Mouse (Mus musculus) cerebellum, adult 2 months (tissue): ENCODE data around the gene Cbx6. TPM values are rescaled to one million over a fixed set of nuclear protein-coding genes. Genes with fewer than 3 reads are reported as not detected.

Experiments used
- DNase-seq, 2 experiments: peaks; one replicate each; pipeline ENCODE4 v3.0.0; 2021
- H3K27ac ChIP-seq: fragments of 200-500 bp; 2 replicates; pipeline ENCODE4 v1.5.1; 2012; ENCODE audit warnings: low read length, control low read depth, inconsistent platforms; ENCODE audit not compliant: insufficient read depth
- H3K27me3 ChIP-seq: fragments of 200-500 bp; 2 replicates; pipeline ENCODE4 v1.6.1; 2012; ENCODE audit warnings: inconsistent platforms, mild to moderate bottlenecking, low read length, moderate library complexity; ENCODE audit not compliant: control insufficient read depth, insufficient read depth
- H3K4me1 ChIP-seq: fragments of 200-500 bp; 2 replicates; pipeline ENCODE4 v1.6.1; 2011; ENCODE audit warnings: low read length; ENCODE audit not compliant: control insufficient read depth, insufficient read depth
- H3K4me3 ChIP-seq: fragments of 200-500 bp; replicated peaks from 2 replicates; pipeline ENCODE3; 2011; ENCODE audit warnings: mild to moderate bottlenecking, low read depth, low read length, control low read depth; ENCODE audit not compliant: insufficient read depth
- CTCF ChIP-seq: fragments of 200-500 bp; IDR thresholded peaks from 2 replicates; pipeline ENCODE4 v1.5.1; 2011; ENCODE audit warnings: low read depth, mild to moderate bottlenecking, control low read depth, low read length, moderate library complexity, borderline replicate concordance; ENCODE audit not compliant: insufficient read depth
- POLR2A ChIP-seq: fragments of 200-500 bp; IDR thresholded peaks from 2 replicates; pipeline ENCODE4 v1.6.1; 2011; ENCODE audit warnings: low read length, control low read depth, borderline replicate concordance; ENCODE audit not compliant: insufficient read depth
- WGBS: fragments of 180-500 bp; shearing (Covaris S2); methylation state at CpG from one replicate; pipeline ENCODE4 v1.1.7; 2018; 5-methylcytosine and 5-hydroxymethylcytosine counted together
- polyA plus RNA-seq: library from polyadenylated mRNA; depleted of rRNA; stranded (reverse); fragments of >200 nt; gene quantifications from 2 replicates; pipeline ENCODE4 v1.2.3, GENCODE M21; 2012; rRNA removed

Gene Cbx6
- polyA plus RNA-seq, 1 experiment: 183 TPM

DNA sequence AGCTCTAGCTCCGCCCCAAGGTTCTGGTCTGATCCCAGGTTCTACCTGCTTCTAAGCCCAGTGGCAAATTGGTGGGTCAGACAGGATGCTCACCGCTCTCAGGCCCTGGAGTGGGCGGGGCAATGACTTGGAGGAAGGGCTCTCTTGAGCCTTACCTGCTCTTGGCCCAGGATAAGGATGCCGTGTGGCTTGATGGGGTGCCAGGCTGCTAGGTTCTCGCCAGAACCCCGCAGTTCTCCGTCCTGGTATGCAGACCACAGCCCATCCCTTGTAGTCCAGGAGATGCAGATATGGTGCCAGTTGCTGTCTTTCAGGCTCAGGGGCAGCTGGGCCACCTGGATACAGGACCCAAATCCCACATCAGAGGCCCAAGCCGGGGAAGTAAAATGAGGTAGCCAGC, 44.4 kb downstream of the Cbx6 start:
- WGBS: 33% methylated on average over 8 of the region's 8 CpGs
- no peaks in the 10 kb centered on the region for H3K27me3 ChIP-seq
- TF ChIP-seq CTCF (no peak), POLR2A (no peak)
- H3K4me1 ChIP-seq: peaks cover 60% of the 10 kb centered on the region
- no peak overlapping the region for H3K27ac ChIP-seq
- no peak overlapping the region for H3K4me3 ChIP-seq
- peak; percentile 56 to 63 for DNase-seq

DNA sequence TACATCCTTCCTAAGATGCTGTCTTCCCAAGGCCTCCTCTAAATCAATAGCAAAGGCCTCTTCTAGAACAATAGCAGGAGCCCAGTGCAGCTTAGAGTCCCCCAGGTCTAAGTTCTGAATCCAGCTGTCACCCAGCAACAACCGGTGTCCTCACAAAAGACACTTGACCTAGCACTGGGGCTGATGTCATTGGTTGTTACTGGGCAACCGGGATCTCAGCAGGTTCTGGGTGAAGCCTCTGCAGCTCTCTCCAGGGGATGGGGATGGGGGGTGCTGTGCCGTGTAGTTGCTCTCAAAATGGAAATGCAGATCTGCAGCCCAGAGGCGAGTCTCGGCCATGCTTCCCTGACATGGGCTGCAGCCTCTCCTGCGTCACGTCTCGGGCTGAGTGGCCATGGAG, 46.7 kb downstream of the Cbx6 start:
- H3K27me3 ChIP-seq: no peaks in the 10 kb centered on the region
- no peak overlapping the region for H3K27ac ChIP-seq
- DNase-seq: no peak
- peaks cover 44% of the 10 kb centered on the region for H3K4me1 ChIP-seq
- no peak overlapping the region for H3K4me3 ChIP-seq
- TF ChIP-seq CTCF (no peak), POLR2A (no peak)
- 48% methylated on average over 8 of the region's 8 CpGs for WGBS

DNA sequence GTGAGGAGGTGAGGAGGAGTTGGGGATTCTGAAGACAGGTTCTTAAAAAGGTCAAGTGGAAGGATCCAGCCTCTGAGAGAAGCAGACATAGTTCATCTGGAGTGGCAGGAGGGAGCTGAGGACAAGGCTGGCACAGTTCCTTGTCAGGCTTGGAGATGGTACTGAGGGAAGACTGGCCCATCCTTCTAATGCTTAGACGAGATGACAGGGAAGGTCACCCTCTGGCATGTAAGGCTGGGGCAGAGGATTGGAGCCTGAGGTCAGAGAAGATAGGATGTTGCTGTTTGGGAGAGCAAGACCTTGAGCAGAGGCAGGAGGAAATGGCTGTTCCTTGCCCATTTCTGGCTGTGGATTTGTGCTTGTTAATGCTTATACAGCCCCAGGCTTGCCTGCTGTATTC, 49.4 kb downstream of the Cbx6 start:
- H3K4me1 ChIP-seq: peaks cover 22% of the 10 kb centered on the region
- no peak overlapping the region for H3K27ac ChIP-seq
- TF ChIP-seq CTCF (no peak), POLR2A (no peak)
- WGBS: 5% methylated on average over 1 of the region's 1 CpGs
- peak in 1 of 2 experiments; percentile 37 for DNase-seq
- no peaks in the 10 kb centered on the region for H3K27me3 ChIP-seq
- H3K4me3 ChIP-seq: no peak overlapping the region

DNA sequence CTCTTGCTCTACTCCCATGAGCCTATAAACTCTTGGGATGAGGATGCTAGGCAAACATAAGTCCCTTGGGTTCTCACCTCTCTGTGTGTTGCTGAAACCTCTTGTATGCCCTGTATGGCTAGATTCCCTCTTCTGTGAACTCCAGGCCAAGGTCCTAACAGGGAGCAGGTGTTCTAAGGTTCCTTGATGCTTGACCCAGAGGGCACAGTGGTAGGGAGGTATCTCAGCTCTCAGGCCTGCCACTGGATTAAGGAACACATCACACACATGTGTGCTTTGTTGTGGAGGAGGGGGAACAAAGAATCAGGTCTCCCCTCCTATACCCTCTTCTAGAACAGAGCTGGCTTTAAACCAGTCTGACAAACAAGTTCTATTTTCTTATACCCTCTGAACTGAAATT, 56.7 kb downstream of the Cbx6 start, which contains the start of gene Dnal4:
Gene Dnal4, minus strand, starts transcription at position 101 of the 400 bp plus-strand sequence.
- no peak within 1 kb of the TSS for H3K27ac ChIP-seq
- DNase-seq: no peak

DNA sequence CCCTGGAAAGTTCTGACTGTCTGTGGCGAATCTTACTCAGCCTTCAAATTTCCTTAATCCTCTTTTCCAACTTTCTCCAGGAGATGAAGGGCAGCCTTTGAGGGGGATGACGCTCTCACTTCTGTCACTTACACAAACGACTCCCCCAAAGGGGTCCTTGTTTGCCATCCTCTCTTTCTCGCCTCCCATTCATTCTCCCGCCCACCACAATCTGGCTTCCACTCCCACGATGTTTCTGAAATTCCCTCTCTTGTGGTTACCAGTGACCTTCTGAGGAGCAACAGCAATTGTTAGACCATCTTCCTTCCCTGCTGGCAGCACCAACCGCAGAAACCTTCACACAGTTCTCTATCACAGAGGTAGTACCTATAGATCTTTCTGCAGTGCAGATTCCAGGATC, 58.8 kb downstream of the Cbx6 start:
- Histone ChIP-seq H3K27me3 (no peaks in the 10 kb centered on the region), H3K4me1 (peaks cover 12% of the 10 kb centered on the region), H3K4me3 (no peak overlapping the region), H3K27ac (no peak overlapping the region)
- TF ChIP-seq CTCF: no peak
- TF ChIP-seq POLR2A: no peak
- WGBS: 71% methylated on average over 7 of the region's 7 CpGs
- DNase-seq: no peak

More for the DNA sequence above, 56.7 kb downstream of the Cbx6 start, which contains the start of gene Dnal4:
- peaks cover 9% of the 10 kb centered on the region; the same call in 1 of the 2 replicates for H3K4me1 ChIP-seq
- no peaks in the 10 kb centered on the region for H3K27me3 ChIP-seq
- no peak within 1 kb of the TSS for H3K4me3 ChIP-seq
- TF ChIP-seq POLR2A (no peak), CTCF (no peak)

DNA sequence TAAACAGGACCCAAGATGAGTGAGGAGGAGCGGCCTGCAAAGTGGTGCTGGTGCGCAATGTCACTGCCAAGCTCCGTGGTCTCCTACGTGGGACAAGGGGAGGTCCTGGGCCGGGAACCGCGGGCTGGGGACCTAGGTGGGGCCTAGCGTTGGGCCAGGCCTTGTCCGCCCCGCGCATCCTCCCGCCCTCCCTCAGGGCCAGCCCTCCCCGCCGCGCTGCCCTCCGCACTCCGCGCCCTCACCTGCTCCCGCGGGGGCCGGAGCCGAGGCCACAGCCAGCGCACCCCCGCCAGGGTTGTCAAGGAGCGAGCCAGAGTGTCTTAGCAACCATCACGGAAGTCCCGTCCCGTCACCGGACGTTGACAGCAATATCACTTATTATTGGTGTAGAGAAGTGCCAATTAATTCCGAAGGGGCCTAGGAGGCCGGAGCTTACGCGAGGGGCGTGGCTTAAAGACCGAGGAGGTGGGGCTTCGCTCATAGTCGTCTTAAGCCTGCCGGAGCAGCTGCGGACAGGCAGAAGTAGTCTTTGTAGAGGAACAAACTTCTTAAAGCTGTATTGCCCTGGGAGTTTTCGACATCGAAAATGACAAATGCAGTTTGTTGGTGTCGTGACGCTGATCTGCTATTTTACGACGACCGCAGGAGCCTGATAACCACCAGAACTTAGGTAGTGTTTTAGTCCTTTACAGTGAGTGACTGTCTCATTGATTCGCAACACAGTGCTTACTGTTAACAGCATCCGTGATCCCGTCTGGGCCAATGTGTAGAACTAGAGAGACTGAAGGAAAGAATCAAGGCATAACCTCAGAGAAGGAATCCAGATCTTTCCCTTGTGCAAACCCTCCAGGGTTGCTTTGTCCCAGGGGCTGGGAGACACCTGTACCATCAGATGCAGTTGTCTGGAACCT, 60.1 kb downstream of the Cbx6 start:
- Histone ChIP-seq H3K27ac (peak overlapping the region; percentile 49; the same call in 1 of the 2 replicates), H3K27me3 (no peaks in the 10 kb centered on the region), H3K4me3 (peak overlapping the region; percentile 82), H3K4me1 (peaks cover 22% of the 10 kb centered on the region)
- under 1% methylated on average over 49 of the region's 50 CpGs for WGBS
- DNase-seq: peak; percentile 96 to 99
- TF ChIP-seq POLR2A (peak; percentile 85), CTCF (no peak)

Other genes with a start within 250 kb of the Cbx6 start
- gene Dmc1, start 229.6 kb downstream of the Cbx6 start, polyA plus RNA-seq: 1.2 and 1.4 TPM in 2 replicates
- 8.5 and 9.5 TPM in 2 replicates for gene Fam227a, start 175.7 kb downstream of the Cbx6 start, polyA plus RNA-seq
- gene Cby1, start 175.5 kb downstream of the Cbx6 start, polyA plus RNA-seq: 30.3 and 32.3 TPM in 2 replicates
- gene Tomm22, start 163.8 kb downstream of the Cbx6 start, polyA plus RNA-seq: 99.9 and 106 TPM in 2 replicates
- 43.8 and 45.0 TPM in 2 replicates for gene Josd1, start 146.8 kb downstream of the Cbx6 start, polyA plus RNA-seq
- gene Gtpbp1, start 143.8 kb downstream of the Cbx6 start, polyA plus RNA-seq: 52.5 and 59.5 TPM in 2 replicates
- 42.7 and 45.2 TPM in 2 replicates for gene Sun2, start 92.2 kb downstream of the Cbx6 start, polyA plus RNA-seq
- 55.1 and 56.7 TPM in 2 replicates for gene Dnal4, start 56.8 kb downstream of the Cbx6 start, polyA plus RNA-seq
- gene Nptxr, start 29.9 kb downstream of the Cbx6 start, polyA plus RNA-seq: 88.0 and 100 TPM in 2 replicates
- 1.7 and 4.1 TPM in 2 replicates for gene Npcd, start 451 bp downstream of the Cbx6 start, polyA plus RNA-seq
- 3.3 and 3.6 TPM in 2 replicates for gene Apobec3, start 57.0 kb upstream of the Cbx6 start, polyA plus RNA-seq
- 89.6 and 96.3 TPM in 2 replicates for gene Cbx7, start 136.4 kb upstream of the Cbx6 start, polyA plus RNA-seq
- 15.4 and 16.0 TPM in 2 replicates for gene Pdgfb, start 180.3 kb upstream of the Cbx6 start, polyA plus RNA-seq